Mouse (Mus musculus) adrenal gland, adult (tissue): Measurements from ENCODE around the gene Gm13287.
"Not testable (repeated sequence)": the region's sequence is repeated elsewhere in the genome, so short reads cannot be mapped to it uniquely, and the experiment has no call there.

Source experiments
- DNase-seq, 2 experiments: peaks; one replicate each; pipeline ENCODE4 v3.0.0; 2022 to 2023; ENCODE audit warnings: low spot score in 1 of 2; ENCODE audit not compliant: inconsistent age in 2 of 2

Gm13287 gene

GRCm38 (mm10) chr4:88793936-88794675 lies 8.9 kb upstream of the Gm13287 start, which contains the start of gene Gm13275:
Gene Gm13275, plus strand, starts transcription at chr4:88794487.
- peak; percentile 78 to 97 for DNase-seq

- not testable (repeated sequence) for DNase-seq
Observed at GRCm38 (mm10) chr4:88797097-88797496, 6.0 kb upstream of the Gm13287 start, which contains the start of gene Gm13279. Gene Gm13279, plus strand, starts transcription at chr4:88797397.

- DNase-seq, result peak in 1 of 2 experiments; percentile 22
Observed at GRCm38 (mm10) chr4:88799365-88799764, 3.7 kb upstream of the Gm13287 start, which contains the start of gene Gm13285. Gene Gm13285, plus strand, starts transcription at chr4:88799665.

- DNase-seq, result not testable (repeated sequence)
Observed at GRCm38 (mm10) chr4:88805231-88805630, 2.2 kb downstream of the Gm13287 start, which contains the start of gene Gm13288. Gene Gm13288, plus strand, starts transcription at chr4:88805531.

- peak; percentile 56 to 76 for DNase-seq
Observed at GRCm38 (mm10) chr4:88805761-88806160, 2.7 kb downstream of the Gm13287 start.

- no peak for DNase-seq
Observed at GRCm38 (mm10) chr4:88815928-88816327, 12.9 kb downstream of the Gm13287 start, which contains the start of gene Ifna7. Gene Ifna7, plus strand, starts transcription at chr4:88816228.

GRCm38 (mm10) chr4:88819659-88820058 lies 16.6 kb downstream of the Gm13287 start, which contains the start of gene Ifna11:
Gene Ifna11, plus strand, starts transcription at chr4:88819959.
- DNase-seq, result no peak

GRCm38 (mm10) chr4:88822995-88823394 lies 19.9 kb downstream of the Gm13287 start:
- DNase-seq, result peak in 1 of 2 experiments; percentile 32

GRCm38 (mm10) chr4:88827116-88827515 lies 24.1 kb downstream of the Gm13287 start, which contains the start of gene Ifna6:
Gene Ifna6, plus strand, starts transcription at chr4:88827416.
- not testable (repeated sequence) for DNase-seq

GRCm38 (mm10) chr4:88830523-88830922 lies 27.5 kb downstream of the Gm13287 start:
- DNase-seq, result peak in 1 of 2 experiments; percentile 41

GRCm38 (mm10) chr4:88835225-88835624 lies 32.2 kb downstream of the Gm13287 start, which contains the start of gene Ifna5:
Gene Ifna5, plus strand, starts transcription at chr4:88835525.
- not testable (repeated sequence) for DNase-seq

GRCm38 (mm10) chr4:88838828-88839227 lies 35.8 kb downstream of the Gm13287 start:
- peak in 1 of 2 experiments; percentile 35 for DNase-seq

- DNase-seq, result no peak
Observed at GRCm38 (mm10) chr4:88840058-88840457, 37.0 kb downstream of the Gm13287 start.

- DNase-seq, result no peak
Observed at GRCm38 (mm10) chr4:88841438-88841911, 38.4 kb downstream of the Gm13287 start, which contains the start of gene Ifna4. Gene Ifna4, plus strand, starts transcription at chr4:88841861.

- DNase-seq, result no peak
Observed at GRCm38 (mm10) chr4:88845334-88845733, 42.3 kb downstream of the Gm13287 start.

- no peak for DNase-seq
Observed at GRCm38 (mm10) chr4:88849698-88850097, 46.6 kb downstream of the Gm13287 start, which contains the start of gene Ifna1. Gene Ifna1, plus strand, starts transcription at chr4:88850087.

- no peak for DNase-seq
Observed at GRCm38 (mm10) chr4:88851026-88851763, 48.1 kb downstream of the Gm13287 start.
